Mouse (Mus musculus) spleen, adult 18-20 months (tissue): Measurements from ENCODE around the gene Lime1.

ENCODE experiments used
- DNase-seq, 2 experiments: peaks; one replicate each; pipeline ENCODE4 v3.0.0; 2022; ENCODE audit warnings: mixed read lengths in 2 of 2

Lime1 gene

GRCm38 (mm10) chr2:181391541-181391940 is 11.7 kb downstream of the Lime1 start:
- no peak for DNase-seq

- DNase-seq = peak; percentile 55 to 86
Measured at GRCm38 (mm10) chr2:181392600-181393213, 12.8 kb downstream of the Lime1 start.

- no peak for DNase-seq
Measured at GRCm38 (mm10) chr2:181394086-181394485, 14.2 kb downstream of the Lime1 start.

GRCm38 (mm10) chr2:181397207-181397761 is 17.4 kb downstream of the Lime1 start:
- DNase-seq = no peak

- DNase-seq = no peak
Measured at GRCm38 (mm10) chr2:181401497-181401896, 21.6 kb downstream of the Lime1 start.

GRCm38 (mm10) chr2:181403722-181404121 is 23.8 kb downstream of the Lime1 start:
- DNase-seq = no peak

- DNase-seq = no peak
Measured at GRCm38 (mm10) chr2:181409643-181410042, 29.8 kb downstream of the Lime1 start.

GRCm38 (mm10) chr2:181410760-181411473 is 31.0 kb downstream of the Lime1 start:
- peak; percentile 47 to 65 for DNase-seq

GRCm38 (mm10) chr2:181413141-181413540 is 33.3 kb downstream of the Lime1 start:
- DNase-seq = no peak

- DNase-seq = no peak
Measured at GRCm38 (mm10) chr2:181415945-181416344, 36.1 kb downstream of the Lime1 start.

- no peak for DNase-seq
Measured at GRCm38 (mm10) chr2:181419359-181419758, 39.5 kb downstream of the Lime1 start.

- DNase-seq = no peak
Measured at GRCm38 (mm10) chr2:181420426-181420825, 40.5 kb downstream of the Lime1 start.

- DNase-seq = no peak
Measured at GRCm38 (mm10) chr2:181420903-181421638, 41.2 kb downstream of the Lime1 start.

GRCm38 (mm10) chr2:181423834-181424233 is 44.0 kb downstream of the Lime1 start:
- no peak for DNase-seq
